Mouse (Mus musculus) gastrocnemius, postnatal 10 days (tissue): ENCODE results near the gene A830031A19Rik. TPM values are rescaled to one million over a fixed set of nuclear protein-coding genes. Genes with fewer than 3 reads are reported as not detected.

ENCODE experiments used
- DNase-seq: peaks from one replicate; pipeline ENCODE4 v3.0.0; 2021; ENCODE audit warnings: mixed read lengths
- long read RNA-seq, 2 experiments: library from polyadenylated mRNA; stranded (forward); transcript quantifications; one replicate each; pipeline ENCODE4 v2.0.0; 2021
- total RNA-seq, 2 experiments: library from RNA; stranded (reverse); gene quantifications; 2 replicates each; pipeline ENCODE4 v1.2.3; 2021

Gene A830031A19Rik
- total RNA-seq, result not detected
- long read RNA-seq, experiment 1, result 0 reads
- long read RNA-seq, experiment 2, result 0 reads

DNA sequence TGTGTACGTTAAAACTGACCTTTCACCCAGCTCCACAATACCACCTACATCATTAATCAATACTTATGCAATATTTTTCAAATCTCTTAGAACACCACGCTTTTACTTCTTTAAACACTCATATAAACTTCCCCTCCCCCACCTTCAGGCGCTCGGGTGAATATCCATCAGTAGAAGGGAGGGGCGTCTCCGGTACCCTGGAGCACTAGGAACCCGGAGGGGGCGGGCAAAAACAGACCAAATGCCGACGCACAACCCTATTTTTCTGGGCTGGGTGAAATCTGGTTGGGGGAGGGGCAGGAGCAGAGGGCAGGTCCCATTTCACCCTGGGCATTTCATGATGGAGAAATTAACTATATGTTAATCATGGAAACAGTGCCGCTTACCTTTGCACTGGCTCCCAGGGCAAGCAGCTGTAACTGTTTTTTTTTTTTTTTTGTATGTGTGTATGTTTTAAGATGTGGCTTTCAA is at the start of gene A830031A19Rik:
Gene A830031A19Rik (minus strand): TSS at position 421 of the 471 bp plus-strand sequence.
- no peak for DNase-seq

DNA sequence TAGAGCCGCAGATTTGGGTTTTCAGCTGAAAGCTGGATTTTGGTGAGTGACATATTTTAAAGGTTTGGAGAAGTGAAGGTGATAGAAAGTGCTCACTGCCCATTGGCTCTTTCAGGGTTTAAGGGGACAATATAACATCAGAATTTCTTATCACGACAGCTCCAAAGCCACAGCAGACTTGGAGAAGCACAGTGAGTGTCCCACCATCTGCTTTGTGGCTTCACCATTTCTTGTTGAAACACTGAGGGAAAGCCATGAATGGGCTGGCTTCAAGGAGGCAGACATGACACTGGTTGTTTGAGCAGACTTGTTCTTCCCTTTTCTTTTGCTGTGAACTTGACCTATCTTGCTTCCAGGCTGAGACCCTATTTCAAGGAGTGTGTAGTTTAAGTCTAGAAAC is 49.1 kb upstream of the A830031A19Rik start:
- DNase-seq, result no peak

DNA sequence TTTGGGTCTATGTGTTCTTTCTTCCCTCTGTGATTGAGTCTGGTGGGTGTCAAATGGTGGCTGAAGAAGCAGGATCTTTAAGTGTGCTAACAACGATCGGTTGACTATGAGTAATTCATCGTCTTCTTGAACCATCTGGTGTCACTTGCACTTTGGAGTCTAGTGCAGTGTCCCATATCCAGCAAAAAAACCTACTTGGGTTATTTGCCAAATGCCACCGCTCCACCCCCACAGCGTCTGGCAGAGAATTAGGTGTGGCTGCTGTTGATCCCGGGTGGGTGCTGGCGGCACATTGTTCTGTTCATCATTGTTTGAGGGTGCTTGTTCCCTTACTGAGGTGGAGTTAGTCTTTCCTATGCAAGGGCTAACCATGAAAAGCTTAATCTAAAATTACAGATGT is 48.0 kb upstream of the A830031A19Rik start:
- DNase-seq, result no peak

DNA sequence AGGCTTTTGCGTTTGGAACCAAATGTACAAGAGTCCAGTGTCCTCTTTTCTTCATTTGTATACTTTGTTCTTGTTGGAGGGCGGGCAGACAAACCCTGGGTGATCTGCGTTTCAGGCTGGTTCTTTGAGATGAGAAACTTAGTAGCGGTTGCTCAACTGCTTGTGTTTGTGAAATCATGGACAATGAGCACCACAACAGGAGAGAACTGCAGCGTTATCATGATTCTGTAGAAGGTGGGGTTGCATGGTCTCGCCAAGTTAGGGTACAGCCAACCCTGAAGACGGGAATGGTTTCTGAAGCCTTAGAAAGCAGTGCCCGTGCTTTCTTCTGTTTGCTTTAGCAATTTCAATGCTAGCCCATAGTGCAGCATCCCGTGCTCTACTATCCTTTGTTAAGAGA is 46.3 kb upstream of the A830031A19Rik start:
- DNase-seq, result no peak

DNA sequence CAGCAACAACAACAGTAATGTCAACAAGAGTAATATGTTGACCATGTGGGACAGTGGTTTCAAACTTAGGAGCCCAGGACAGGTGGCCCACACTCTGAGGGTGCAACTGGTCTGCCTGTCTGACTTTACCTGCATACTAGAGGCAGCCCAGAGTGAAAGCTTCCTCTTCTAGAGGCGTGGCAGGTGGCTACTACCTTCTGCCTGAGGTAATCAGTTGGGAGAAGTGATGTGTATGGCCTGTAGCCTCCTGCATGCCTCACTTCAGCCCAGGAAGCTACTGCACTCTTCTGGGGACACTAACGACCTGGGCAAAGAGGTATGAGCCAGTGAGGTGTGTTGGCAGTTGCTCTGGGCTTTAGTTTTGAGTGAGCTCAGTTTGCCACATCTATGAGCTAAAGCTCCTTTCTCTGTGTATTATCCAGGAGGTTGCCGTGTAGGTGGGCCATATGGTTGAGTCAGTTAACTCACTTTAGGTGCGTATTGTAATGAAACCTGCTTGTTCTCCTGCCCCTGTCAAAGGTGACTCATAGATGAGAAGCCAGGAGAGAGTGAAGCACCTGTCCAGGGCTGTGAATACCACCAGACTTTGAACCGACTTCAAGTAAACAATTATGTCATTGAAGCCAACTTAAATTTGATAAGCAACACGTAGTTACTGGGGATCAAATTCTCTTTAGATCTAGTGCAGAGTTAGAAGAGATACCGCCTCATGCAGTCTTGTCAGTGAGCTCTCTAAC is 41.9 kb upstream of the A830031A19Rik start:
- DNase-seq, result no peak

DNA sequence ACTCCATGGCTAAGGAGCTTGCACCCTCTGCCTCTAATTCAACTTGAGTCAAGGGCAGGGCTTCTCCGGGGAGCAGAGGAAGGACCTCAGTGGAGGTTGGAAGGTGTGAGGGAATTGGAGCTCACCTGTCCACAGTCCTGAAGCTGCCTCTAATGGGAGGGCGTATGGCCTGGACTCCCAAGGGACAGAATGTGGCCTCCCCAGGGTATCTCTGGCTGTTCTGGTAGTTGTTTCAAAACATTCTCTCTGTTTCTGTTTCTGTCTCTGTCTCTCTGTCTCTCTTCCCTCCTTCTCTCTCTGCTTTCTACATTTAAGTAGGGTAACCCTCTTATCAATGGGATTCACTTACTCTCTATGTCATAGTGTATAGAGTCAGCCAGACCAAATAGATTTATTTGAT is 41.2 kb upstream of the A830031A19Rik start:
- DNase-seq, result no peak

DNA sequence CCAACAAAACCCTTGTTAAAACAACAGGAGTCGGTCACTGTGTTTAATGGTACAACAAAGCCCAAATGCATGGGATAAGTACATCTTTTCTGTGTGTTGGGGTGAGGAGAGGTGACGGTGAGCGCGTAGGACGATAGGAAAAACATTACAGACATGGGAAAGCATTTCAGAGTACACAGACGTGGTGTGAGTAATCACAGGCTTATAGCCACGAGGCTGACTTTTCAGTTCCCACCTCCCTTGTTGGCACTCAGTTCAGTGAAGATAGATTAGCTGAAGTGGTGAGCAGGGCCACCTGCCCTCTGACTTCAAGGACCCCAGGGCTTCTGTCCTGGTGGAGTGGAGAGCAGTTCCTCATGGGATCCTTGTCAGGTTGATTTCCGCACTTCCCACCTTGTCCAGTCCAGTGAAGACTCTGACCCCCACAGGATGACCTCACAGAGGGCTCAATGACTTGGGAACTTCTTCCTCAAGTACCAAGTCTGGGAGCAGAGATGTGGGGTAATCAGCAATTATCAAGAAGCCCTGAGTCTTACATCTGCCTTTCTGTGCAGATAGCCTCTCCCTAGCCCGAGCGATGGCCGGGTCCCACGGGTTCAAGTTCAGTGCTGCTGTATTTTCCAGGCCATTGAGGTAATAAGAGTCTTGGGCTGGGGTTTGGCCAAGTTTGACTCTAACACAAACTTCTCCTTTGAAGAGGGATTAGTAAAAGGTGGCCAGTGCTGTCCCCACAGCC is 40.3 kb upstream of the A830031A19Rik start:
- DNase-seq, result no peak

DNA sequence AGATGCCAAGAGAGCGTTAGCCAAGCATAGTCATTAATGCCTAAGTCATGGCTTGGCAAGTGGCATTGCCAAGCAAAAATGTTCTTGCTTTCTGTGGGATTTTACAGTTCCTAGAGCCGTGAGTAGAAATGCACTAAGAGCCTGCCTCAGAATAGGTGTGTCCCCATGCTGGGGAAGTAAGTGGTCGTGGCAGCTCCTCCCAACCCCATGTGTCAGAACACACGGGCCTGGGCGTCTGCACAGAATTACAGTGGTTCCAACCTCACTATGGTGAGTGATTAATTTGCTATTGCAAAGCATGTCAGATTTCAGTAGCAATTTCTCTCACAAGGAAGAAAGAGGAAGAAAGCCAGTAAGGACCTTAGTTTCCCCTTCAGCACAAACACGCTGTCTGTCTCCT is 36.9 kb upstream of the A830031A19Rik start:
- DNase-seq, result no peak

DNA sequence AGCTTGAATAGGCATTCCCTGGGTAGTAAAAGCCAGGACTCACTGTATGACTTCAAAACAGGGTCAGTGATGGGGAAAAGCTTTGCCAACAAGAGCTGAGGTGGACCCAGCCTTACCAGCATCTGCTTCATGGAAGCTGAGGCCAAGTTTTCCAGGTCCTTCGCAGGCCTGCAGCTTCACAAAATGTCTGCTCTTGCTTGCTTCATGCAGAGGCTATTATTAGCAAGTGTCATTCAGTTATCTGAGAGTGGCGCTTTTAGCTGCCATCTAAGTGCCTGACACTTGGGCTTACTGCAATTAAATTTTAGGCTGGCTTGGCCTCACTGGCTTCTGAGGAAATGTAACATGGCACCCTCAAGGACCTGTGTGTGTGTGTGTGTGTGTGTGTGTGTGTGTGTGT is 35.3 kb upstream of the A830031A19Rik start:
- no peak for DNase-seq

DNA sequence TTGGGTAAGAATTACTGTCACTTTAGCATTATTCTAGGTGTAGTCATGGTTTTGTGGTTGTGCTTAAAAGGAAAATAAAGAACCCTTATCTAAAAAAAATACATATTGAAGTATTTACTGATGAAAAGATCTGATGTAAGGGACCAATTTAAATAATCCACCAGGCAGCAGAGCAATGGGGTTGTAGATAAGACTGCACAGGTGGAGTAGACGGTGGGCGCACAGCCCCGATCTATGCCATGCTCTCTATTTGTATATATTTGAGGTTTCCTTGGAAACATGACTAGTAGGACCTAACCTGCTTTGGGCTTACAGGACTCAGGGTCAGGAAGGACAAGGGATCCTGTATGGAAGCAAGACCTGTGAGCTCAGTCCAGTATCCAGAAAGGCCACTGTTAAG is 34.5 kb upstream of the A830031A19Rik start:
- DNase-seq, result no peak

DNA sequence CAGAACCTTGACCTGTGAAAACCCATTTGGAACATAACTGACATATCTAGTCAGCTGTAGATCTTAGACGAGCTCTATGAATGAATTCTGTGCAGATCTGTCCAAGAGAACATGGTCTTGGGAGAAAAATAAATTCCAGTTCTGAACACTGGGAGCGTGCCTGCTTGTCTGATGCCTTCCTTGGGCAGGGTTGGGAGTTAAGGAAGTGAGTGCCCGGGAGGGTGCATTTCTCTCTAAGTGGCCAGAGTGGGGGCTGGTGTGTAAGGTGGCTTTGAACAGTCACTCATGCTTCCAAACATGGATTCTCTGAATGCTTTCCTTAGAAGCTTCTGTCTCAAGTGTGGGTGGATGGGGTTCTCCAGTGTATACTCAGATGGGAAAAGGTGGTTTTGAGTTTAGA is 34.1 kb upstream of the A830031A19Rik start:
- no peak for DNase-seq

DNA sequence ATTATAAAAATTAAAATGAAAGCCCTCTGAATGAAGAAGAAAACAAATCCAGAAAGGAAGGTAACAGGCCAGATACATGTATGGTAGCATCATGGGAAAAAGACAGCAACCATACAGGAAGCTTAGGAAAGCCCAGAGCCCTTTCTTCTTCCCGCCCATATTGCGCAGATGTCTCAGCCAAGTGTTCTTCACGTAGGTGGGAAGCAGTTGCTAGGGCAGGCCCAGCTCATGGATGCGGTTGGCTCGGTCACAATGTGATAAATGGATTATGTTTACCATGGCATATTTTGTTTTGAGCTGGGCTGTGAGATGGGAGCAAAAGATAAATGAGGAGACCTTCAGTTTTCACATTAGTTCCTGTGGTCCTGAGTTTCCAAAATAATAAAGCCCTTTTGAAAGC is 32.6 kb upstream of the A830031A19Rik start:
- DNase-seq, result no peak

DNA sequence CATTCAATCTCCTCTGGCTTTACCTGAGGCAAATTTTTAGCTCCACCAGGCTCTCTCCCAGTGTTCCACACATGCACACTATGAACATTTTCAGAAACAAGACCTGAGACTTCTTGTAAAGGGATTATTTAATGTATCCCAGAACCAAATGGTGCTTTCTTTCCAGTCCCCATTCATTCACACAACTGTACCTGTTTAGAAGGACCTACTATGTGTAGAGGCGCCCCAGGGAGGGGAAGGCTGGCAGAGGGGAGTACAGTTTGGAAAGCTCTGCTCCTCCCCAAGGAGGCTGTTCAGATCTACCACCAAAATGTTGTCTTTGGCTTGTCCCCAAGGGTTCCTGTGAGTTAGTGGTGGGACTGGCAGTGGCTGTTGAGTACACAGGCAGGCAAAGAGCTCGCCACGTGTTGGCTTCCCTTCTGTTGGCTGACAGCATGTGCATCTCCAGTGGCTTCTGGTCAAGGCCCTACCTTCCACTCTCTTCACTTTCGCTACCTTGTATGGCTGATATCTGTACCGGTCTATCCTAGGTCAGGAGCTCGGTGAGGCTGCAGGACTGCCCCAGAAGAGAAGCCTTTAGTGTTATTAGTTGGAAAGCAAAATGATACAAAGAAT is 28.4 kb upstream of the A830031A19Rik start:
- DNase-seq, result no peak

DNA sequence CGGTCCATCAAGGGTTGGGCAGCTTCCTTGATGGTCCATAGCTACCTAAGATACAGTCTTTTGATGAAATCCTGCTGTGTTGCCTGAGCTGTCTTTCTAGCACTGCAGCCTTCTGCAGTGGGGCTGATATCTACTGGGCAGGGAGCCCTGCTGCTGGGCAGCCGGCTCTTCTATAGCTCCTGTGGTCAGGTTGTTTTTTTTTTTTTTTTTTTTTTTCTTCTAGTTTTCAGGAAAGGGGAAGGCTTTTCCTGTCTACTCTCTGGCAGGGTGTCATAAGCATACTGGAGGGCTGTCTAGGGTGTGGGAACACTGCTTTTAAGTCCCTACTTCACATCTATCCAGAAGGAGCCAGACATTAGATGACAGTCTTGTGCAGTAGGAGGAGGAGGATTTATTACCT is 27.5 kb upstream of the A830031A19Rik start:
- no peak for DNase-seq

DNA sequence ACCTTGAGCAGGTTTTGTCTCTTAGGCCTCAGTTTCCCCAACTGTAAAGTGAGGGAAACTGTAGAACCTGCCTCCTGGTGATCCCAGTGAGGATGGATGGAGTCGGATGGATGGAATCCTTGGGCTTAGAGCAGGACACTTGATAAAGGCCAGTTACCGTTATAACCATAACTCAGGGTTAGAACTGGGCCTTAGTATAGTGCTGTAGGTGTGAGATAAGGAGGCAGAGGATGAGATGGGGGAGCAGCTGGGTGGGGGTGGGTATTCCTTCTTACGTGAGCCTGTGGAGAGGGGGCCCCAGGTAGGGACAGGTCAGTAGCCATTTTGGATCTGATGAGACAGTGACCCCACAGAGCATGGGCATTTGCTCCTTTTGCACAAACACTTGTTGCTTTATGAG is 26.8 kb upstream of the A830031A19Rik start:
- no peak for DNase-seq

DNA sequence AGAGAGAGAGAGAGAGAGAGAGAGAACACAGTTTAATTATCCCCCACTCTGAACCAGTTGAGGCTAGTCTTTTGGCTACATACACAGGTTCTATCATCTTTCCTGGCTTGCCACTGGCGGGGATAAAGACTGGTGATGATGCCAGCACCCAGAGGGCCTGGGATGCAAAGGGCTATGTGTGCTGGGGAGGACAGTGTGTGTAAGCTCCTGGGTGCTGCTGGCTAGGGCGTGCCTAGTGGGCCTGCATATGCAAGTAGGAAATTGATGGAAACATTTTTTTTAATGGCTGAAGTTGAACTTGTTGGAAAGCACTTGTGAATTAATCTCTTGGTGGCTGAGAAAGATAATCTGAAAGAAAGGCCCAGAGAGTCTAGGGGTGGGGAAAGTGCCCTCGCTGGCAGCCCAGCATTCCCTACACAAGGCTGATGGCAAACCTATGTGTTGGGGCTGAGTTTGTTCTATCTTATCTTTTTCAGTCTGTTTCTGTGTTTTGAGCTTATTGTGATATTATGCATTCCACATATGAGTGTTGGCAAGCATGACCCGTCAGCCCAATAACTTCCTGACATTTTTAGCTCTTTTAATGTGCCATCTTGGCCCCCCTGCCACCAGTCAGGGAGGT is 25.7 kb upstream of the A830031A19Rik start:
- no peak for DNase-seq

DNA sequence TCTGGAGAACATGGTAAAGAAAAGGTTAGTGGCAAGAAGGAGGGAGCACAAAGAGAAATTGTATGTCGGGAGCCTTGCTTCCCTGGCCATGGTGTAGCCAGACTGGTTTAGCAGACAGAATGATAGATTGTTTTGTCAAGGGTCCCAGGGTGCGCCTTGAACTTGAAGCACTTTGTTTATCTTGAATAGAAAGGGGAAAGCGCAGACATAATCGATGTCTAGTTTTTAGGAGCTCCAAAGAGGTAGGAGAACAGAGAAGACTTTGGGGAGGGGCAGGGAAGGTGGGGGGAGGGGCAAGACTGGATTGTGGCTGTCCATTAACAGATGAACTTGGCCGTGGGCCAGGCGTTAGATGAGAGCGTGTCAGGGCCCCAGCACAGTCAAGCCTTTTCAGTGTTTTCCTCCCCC is 25.0 kb upstream of the A830031A19Rik start:
- no peak for DNase-seq

DNA sequence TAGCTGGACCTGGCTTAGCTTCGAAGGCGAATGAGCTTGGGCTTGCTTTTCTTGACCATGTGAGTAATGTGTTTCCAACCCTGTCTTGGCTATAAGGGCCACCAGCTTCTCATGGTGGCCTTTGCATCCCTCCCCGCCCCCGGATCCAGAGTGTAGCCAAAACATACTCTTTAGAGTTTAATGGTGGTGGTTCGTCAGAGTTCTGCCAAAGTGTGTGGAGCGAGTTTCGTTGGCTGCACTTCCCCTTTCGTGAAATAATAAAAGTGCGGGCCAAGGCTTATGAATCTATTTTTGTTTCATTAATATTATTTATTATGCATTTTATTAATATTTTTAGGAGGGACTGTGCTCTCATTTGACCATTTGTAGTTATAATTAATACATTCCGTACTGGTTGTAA is 24.4 kb upstream of the A830031A19Rik start:
- DNase-seq, result no peak

DNA sequence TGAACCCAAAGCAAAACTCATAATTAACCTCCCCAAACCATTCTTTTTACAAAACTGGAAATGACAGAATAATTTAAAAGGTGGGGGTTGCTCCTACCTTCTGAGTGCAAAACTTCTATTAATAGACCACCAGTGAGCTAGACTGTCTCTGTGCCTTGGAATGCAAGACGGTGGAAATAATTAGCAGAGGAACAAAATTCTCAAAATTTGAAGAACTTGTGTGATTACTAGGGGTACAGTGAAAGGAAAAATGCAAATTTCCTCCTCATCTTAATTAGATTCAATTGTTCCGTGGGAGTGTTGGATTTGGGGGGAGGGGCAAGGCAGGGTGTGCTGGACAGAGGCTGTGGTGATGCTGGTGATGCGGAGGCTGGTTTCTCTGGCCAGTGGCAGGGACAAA is 23.8 kb upstream of the A830031A19Rik start:
- no peak for DNase-seq

DNA sequence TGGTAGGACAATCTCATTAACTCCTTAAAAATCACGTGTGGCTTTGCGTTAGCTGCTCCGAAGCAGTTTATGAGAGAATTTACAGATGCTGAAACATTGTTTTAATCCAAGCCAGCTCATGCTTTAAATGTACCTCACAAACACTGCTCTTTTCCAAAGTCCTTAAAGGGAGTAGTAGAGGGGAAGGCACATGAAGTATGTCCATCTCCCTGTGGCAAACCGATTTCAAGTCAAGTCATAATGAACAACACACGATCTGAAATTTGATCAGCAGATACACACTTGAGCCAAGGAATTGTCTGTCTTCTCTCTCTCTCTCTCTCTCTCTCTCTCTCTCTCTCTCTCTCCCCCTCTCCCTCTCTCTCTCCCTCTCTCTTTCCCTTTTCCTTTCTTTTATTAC is 23.2 kb upstream of the A830031A19Rik start:
- DNase-seq, result no peak

DNA sequence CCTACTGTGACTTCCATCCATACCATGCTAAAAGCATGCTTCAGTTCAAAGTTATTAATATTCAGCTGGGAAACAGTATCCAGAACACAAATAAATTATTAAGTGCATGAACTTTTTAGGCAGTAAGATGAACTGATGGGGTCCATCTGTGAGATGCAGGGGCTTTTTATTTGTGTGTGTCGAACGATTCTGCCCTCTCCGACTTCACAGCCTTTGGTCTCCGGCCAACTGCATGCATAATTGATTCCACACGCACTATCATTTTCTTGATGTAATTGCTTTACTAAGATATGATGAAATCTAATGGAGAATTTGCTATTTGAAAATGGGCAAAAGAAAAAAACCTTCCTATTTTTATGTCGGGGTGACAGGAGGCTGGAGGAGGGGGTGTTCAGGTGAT is 22.2 kb upstream of the A830031A19Rik start:
- DNase-seq, result no peak

DNA sequence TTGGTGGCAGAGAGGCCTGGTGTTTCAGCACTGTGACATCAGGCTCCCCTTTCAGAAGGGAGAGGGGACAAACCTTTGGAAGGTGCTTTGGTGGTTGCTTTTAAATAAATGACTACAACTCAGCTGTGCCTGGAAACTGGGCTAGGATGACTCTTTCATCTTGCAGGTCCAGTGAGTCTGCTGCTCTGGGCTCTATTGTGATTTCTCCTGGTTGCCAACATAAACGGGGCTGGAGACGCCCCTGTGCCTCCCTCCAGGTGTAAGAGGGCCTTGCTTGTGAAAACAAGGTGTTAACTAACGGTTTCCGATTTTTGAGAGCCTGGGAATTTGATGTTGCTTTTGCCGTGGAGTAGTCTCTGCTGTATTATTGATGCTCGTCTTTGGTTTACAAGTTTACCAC is 21.6 kb upstream of the A830031A19Rik start:
- DNase-seq, result no peak
